Mouse (Mus musculus): ENCODE data around the gene Tnfrsf18.

- TF ChIP-seq GATA1 (IDR thresholded peaks at IDR 0.05; ENCODE audit: borderline replicate concordance, low read length) (no peak), FLI1 (IDR thresholded peaks at IDR 0.05; ENCODE audit: low read length) (no peak)
Observed at GRCm38 (mm10) chr4:156004109-156004508, 21.9 kb upstream of the Tnfrsf18 start.

Data from megakaryocyte, embryonic 14.5 days (primary cell).